Mouse (Mus musculus) E14TG2a.4 (cell line): ENCODE results near the gene Itgad.

Source experiments
- H3K27me3 ChIP-seq: 2 replicates; pipeline ENCODE4 v1.6.1; 2014; ENCODE audit warnings: low read length, control low read depth; ENCODE audit not compliant: insufficient read depth
- H3K36me3 ChIP-seq: 2 replicates; pipeline ENCODE4 v1.6.1; 2014; ENCODE audit warnings: low read length, control low read depth; ENCODE audit not compliant: insufficient read depth
- H3K4me1 ChIP-seq: replicated peaks from 2 replicates; pipeline ENCODE4 v1.6.1; 2014; ENCODE audit warnings: low read depth, low read length, control low read depth
- H3K4me3 ChIP-seq: replicated peaks from 2 replicates; pipeline ENCODE4 v1.5.1; 2014; ENCODE audit warnings: mild to moderate bottlenecking, low read length
- H3K9me3 ChIP-seq: 2 replicates; pipeline ENCODE4 v1.6.1; 2014; ENCODE audit warnings: low read length, control low read depth
- CTCF ChIP-seq: conservative IDR thresholded peaks from 2 replicates; pipeline ENCODE4 v1.5.1; 2014; ENCODE audit warnings: low read length
- NANOG ChIP-seq: IDR thresholded peaks from 2 replicates; pipeline ENCODE4 v1.6.1; 2014; ENCODE audit warnings: borderline replicate concordance, low read length, mixed read lengths
- POU5F1 ChIP-seq: IDR thresholded peaks from 2 replicates; pipeline ENCODE4 v1.6.1; 2014; ENCODE audit warnings: low read length, borderline replicate concordance

Gene Itgad

DNA sequence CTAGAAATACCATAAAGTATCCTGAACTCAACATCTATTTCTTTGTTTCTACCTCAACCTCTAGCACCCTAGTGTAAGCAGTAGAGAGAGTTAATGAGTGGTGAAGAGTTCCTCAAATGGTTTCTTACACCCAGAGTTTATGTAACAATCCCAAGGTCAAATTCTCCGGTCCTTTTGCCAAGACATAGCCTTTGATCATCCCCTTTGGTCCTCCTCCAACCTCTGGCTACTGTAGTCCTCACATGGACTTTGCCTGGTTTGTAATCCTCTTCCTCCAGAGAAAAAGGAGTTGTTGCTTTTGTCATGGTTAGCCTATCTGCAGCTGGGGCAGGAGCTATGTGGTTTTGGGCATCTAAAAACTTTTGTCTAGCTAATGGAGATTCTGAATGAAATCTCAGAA, 81.3 kb downstream of the Itgad start:
- TF ChIP-seq CTCF (no peak), NANOG (no peak), POU5F1 (no peak)
- Histone ChIP-seq H3K4me1 (peaks cover 30% of the 10 kb centered on the region), H3K36me3 (peaks cover 32% of the 10 kb centered on the region)

DNA sequence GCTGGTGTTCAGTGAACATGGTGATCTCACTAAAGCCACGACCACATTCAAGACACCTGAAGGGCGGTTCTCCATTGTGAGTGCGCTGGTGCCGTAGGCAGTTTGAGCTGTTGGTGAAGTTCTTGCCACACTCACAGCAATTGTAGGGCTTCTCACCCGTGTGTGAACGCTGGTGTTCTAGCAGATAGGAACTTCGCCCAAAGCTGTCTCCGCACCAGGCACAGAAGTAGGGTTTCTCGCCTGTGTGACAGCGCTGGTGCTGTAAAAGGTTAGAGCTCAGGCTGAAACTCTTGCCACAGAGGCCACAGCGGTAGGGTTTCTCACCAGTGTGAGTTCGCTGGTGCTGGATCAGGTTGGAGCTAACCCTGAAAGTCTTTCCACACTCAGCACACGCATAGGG, 82.2 kb downstream of the Itgad start:
- TF ChIP-seq CTCF (no peak), POU5F1 (no peak), NANOG (no peak)
- Histone ChIP-seq H3K9me3 (no peaks in the 10 kb centered on the region), H3K36me3 (peaks cover 42% of the 10 kb centered on the region), H3K4me3 (peak overlapping the region; percentile 95), H3K27me3 (0 out of 2 replicates have a peak, but pooled peaks cover 4% of the 10 kb centered on the region), H3K4me1 (peaks cover 32% of the 10 kb centered on the region)

More for the DNA sequence above, 81.3 kb downstream of the Itgad start:
- H3K27me3 ChIP-seq, result peaks cover 10% of the 10 kb centered on the region; the same call in 1 of the 2 replicates
- H3K9me3 ChIP-seq, result no peaks in the 10 kb centered on the region
- no peak overlapping the region for H3K4me3 ChIP-seq

DNA sequence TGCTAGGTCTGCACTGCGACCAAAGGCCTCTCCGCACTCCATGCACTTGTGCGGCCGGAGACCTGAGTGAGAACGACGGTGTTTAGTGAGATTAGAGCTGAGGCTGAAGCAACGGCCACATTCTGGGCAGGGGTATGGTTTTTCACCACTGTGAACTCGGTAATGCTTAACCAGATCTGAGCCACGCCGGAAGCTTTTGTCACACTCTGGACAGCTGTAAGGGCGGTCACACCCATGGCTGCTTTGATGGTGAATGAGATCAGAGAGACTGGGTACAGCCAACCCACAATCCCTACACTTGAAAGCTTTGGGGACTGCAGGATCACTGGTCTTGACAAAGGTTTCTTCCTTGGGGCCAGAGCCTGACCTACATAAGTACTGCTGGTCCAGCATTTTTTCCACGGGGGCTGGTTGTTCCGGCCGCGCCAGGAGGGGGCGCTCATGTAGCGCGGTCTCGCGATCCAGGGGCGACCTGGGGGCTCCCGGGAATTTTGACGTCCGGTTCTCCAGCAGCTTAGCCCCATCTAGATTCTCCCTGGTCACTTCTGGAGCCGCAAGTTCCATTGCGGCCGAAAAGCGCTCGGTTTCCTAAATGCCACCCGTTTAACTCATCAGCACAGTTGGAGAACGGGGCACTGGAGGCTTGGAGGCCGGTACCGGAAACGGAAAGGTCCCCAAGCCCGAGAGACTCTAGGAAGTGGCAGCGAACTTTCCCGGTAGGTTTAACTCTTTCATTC, 82.8 kb downstream of the Itgad start, which contains the start of gene Armc5:
Gene Armc5, plus strand, starts transcription at position 487 of the 737 bp plus-strand sequence.
- TF ChIP-seq NANOG, result no peak
- TF ChIP-seq POU5F1, result no peak
- peak; percentile 82 for TF ChIP-seq CTCF
- Histone ChIP-seq H3K4me1 (peaks cover 35% of the 10 kb centered on the region), H3K27me3 (0 out of 2 replicates have a peak, but pooled peaks cover 3% of the 10 kb centered on the region), H3K36me3 (peaks cover 48% of the 10 kb centered on the region), H3K9me3 (no peaks in the 10 kb centered on the region), H3K4me3 (peak within 1 kb of the TSS; percentile 95)

DNA sequence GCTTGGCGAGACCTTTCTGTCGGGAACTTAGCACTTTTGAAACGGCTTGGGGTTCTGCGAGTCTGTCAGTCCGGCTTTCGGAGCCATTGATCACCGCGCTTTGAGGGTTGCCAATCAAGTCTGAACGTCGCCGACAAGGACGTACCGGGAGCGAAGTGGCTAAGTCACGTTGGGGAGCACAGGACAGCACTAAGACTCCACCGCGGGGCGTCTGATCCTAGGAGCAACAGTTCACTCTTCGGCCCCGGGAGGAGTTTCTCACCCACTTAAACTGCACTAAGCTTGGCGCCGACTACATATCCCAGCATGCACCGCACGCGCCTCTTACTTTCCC, 83.4 kb downstream of the Itgad start:
- Histone ChIP-seq H3K36me3 (peaks cover 53% of the 10 kb centered on the region), H3K4me3 (peak overlapping the region; percentile 95), H3K4me1 (peaks cover 40% of the 10 kb centered on the region), H3K9me3 (no peaks in the 10 kb centered on the region), H3K27me3 (no peaks in the 10 kb centered on the region)
- TF ChIP-seq POU5F1 (no peak), NANOG (no peak), CTCF (no peak)

DNA sequence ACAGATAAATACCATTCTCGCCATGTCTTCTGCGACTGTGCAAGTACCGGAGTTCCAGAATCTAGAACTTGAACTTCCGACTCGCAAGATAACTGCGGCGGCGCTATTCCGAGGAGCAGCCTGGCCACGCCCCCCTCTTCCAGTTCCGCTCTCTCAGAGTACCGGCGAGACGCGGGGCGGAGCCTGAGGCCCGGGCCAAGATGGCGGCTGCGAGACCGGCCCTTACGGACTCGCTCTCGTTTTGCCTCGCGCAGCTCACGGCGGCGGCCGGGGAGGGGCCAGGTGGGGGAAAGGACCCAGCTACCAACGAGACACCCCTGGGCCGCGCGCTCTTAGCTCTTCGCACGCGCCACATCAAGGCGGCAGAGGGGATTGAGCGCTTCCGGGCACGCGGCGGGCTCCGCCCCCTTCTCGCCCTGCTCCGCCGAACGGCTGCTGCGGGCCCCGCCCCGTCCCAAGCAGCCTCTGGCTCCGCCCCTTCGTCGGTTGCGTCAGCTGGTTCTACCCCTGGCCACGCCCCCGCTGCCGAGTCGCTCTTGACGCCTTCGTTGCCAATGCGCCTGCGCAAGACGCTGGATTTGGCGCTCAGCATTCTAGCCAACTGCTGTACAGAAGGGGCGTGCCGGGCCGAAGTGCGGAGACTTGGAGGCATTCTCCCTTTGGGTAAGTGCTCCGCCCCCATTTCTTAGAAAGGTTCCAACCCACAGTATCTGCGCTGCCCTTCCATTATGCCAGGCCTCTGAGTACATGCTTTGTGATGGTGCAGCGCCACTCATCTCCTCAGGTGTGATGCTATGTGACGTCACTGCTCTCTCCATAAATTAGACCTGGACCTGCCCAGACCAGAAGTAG, 84.0 kb downstream of the Itgad start, which contains the start of gene 9130023H24Rik:
Gene 9130023H24Rik, minus strand, starts transcription at position 105 of the 852 bp plus-strand sequence.
- no peaks in the 10 kb centered on the region for H3K9me3 ChIP-seq
- TF ChIP-seq CTCF, result no peak
- TF ChIP-seq POU5F1, result no peak
- no peak for TF ChIP-seq NANOG

DNA sequence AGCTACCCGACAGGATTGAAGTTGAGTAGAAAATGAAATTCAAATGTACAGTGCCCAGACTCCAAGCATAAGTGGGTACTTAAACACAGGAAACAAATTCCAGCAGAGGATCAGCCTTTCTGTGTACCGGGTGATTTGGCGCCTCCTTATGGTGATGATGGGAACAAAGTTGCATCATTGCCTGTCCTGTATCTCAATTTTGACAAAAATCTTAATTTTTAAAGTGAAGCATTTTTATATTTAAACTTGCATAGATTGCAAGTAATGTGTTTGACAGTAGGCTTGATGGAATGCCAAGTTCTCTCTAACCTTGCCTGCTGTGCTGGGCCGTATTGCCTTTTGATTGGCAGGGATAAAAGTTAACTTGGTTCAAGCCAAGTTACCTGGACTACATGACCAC, 84.8 kb downstream of the Itgad start:
- no peaks in the 10 kb centered on the region for H3K27me3 ChIP-seq
- peaks cover 51% of the 10 kb centered on the region for H3K4me1 ChIP-seq
- no peaks in the 10 kb centered on the region for H3K9me3 ChIP-seq
- TF ChIP-seq POU5F1, result no peak
- peak; percentile 79 for TF ChIP-seq CTCF
- peak overlapping the region; percentile 95 for H3K4me3 ChIP-seq
- peaks cover 62% of the 10 kb centered on the region for H3K36me3 ChIP-seq

More for the DNA sequence above, 84.0 kb downstream of the Itgad start, which contains the start of gene 9130023H24Rik:
- Histone ChIP-seq H3K36me3 (peaks cover 59% of the 10 kb centered on the region), H3K4me3 (peak within 1 kb of the TSS; percentile 95), H3K4me1 (peaks cover 46% of the 10 kb centered on the region), H3K27me3 (no peaks in the 10 kb centered on the region)

DNA sequence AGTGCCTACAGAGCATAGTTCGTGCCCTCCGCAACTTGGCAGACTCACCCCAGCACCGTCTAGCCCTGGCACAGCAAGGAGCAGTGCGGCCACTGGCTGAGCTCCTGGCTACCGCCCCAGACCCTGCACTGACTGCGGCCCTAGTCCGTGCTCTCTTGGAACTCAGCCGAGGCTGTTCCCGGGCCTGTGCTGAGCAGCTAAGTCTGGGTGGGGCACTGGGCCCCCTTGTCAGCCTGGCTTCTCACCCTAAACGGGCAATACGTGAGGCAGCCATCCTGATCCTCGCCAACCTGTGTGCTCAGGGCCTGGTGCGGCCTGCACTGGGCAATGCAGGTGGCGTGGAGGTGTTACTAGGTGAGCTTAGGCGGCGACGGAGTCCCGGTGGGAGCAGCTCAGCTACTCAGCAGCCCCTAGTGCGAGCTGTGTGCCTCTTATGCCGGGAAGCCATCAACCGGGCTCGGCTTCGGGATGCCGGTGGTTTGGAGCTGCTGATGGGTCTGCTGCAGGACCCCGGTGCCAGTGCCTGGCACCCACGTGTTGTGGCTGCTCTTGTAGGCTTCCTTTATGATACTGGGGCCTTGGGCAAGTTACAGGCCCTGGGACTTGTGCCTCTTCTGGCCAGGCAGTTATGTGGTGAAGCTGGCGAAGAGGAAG, 86.1 kb downstream of the Itgad start:
- Histone ChIP-seq H3K4me1 (peaks cover 64% of the 10 kb centered on the region), H3K27me3 (peaks cover 4% of the 10 kb centered on the region; the same call in 1 of the 2 replicates), H3K36me3 (peaks cover 71% of the 10 kb centered on the region), H3K9me3 (no peaks in the 10 kb centered on the region), H3K4me3 (no peak overlapping the region; the same call in 1 of the 2 replicates)
- TF ChIP-seq NANOG (no peak), CTCF (no peak), POU5F1 (no peak)

DNA sequence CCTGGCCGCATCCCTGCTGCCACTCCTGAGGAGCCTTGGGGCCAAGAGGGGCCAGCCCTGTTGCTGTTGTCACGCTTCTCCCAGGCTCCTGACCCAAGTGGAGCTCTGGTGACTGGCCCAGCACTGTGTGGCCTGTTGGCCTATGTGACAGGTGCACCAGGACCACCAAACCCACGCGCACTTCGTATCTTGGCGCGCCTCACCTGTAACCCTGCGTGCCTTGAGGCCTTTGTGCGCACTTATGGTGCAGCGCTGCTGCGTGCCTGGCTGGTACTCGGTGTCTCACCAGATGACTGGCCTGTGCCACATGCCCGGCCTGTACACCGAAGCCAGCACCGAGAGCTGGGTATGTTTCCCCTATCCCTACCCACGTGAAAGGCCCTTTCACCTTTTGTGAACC, 88.2 kb downstream of the Itgad start:
- no peaks in the 10 kb centered on the region for H3K9me3 ChIP-seq
- TF ChIP-seq POU5F1 (no peak), CTCF (no peak), NANOG (no peak)
- no peak overlapping the region for H3K4me3 ChIP-seq
- peaks cover 19% of the 10 kb centered on the region for H3K27me3 ChIP-seq
- peaks cover 58% of the 10 kb centered on the region for H3K36me3 ChIP-seq
- peaks cover 70% of the 10 kb centered on the region for H3K4me1 ChIP-seq
